Mouse (Mus musculus) heart, postnatal 0 days (tissue): ENCODE results near the gene Mss51.

Experiments
- CTCF ChIP-seq: IDR thresholded peaks from 2 replicates; pipeline ENCODE4 v1.5.1; 2016; ENCODE audit warnings: antibody characterized with exemption, control low read depth, low read depth
- EP300 ChIP-seq: IDR thresholded peaks from 2 replicates; pipeline ENCODE4 v1.6.1; 2016; ENCODE audit warnings: antibody characterized with exemption, low read depth

DNA sequence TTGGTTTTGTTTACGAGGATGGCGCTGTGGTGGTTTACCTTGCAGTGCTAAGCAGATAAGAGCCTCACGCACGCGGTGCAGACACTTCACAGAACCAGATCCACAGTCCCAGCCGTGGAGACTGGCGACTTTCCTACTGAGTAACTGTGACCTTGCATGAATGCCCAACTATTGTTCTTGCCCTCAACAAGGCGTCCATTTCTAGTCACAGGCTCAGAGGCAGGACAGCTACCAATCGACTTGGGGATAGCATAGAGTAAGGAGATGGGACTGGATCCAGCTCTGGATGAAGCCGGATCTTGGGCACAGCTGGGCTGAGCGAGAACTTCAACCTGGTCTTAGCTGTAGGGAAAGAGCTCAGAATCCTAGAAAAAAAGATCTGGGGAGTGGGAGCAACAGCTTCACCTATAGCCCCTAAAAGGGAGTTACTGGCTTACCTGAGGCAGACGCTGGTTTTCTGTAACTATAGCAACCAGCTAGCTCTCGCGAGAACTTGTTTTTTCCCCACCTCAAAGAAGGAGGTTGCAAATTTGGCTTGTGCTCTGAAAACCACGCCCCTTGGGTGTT is 44.9 kb downstream of the Mss51 start, which contains the start of gene Cfap70:
- TF ChIP-seq CTCF, result no peak
- no peak for TF ChIP-seq EP300
